Mouse (Mus musculus) midbrain, embryonic 16.5 days (tissue): ENCODE results near the gene Ptprn2. TPM values are rescaled to one million over a fixed set of nuclear protein-coding genes. Genes with fewer than 3 reads are reported as not detected.

Experiments
- ATAC-seq: fragments of 200-750 bp; cut with Nextera tagmentation; 2 replicates; pipeline ENCODE4 v1.8.0; 2017; ENCODE audit warnings: moderate TSS enrichment
- H3K27ac ChIP-seq: fragments of 300-500 bp; sonication (generic); 2 replicates; pipeline ENCODE4 v1.5.1; 2014; ENCODE audit warnings: mild to moderate bottlenecking, low read length, mixed read lengths
- H3K27me3 ChIP-seq: fragments of 300-500 bp; sonication (generic); 2 replicates; pipeline ENCODE4 v1.6.1; 2014; ENCODE audit warnings: low read depth, low read length, mixed read lengths; ENCODE audit not compliant: control insufficient read depth, insufficient read depth
- H3K36me3 ChIP-seq: fragments of 300-500 bp; sonication (generic); 2 replicates; pipeline ENCODE4 v1.6.1; 2014; ENCODE audit warnings: mild to moderate bottlenecking, low read length, moderate library complexity, mixed read lengths; ENCODE audit not compliant: control insufficient read depth, insufficient read depth
- H3K4me1 ChIP-seq: fragments of 300-500 bp; sonication (generic); 2 replicates; pipeline ENCODE4 v1.6.1; 2014; ENCODE audit warnings: mild to moderate bottlenecking, low read length, mixed read lengths; ENCODE audit not compliant: control insufficient read depth, insufficient read depth
- H3K4me2 ChIP-seq: fragments of 300-500 bp; sonication (generic); 2 replicates; pipeline ENCODE4 v1.6.1; 2014; ENCODE audit warnings: mild to moderate bottlenecking, low read length, mixed read lengths
- H3K4me3 ChIP-seq: fragments of 300-500 bp; sonication (generic); 2 replicates; pipeline ENCODE4 v1.5.1; 2014; ENCODE audit warnings: low read depth, mild to moderate bottlenecking, low read length, moderate library complexity, mixed read lengths
- H3K9ac ChIP-seq: fragments of 300-500 bp; sonication (generic); 2 replicates; pipeline ENCODE4 v1.6.1; 2014; ENCODE audit warnings: low read depth, low read length, mixed read lengths
- H3K9me3 ChIP-seq: fragments of 300-500 bp; sonication (generic); replicated peaks from 2 replicates; pipeline ENCODE4 v1.6.1; 2014; ENCODE audit warnings: mild to moderate bottlenecking, low read length, mixed read lengths; ENCODE audit not compliant: control insufficient read depth, poor library complexity, severe bottlenecking
- WGBS: fragments of 180-500 bp; shearing (Covaris S2); extraction: QIAGEN DNeasy Blood & Tissue Kit; methylation state at CpG from one replicate; pipeline ENCODE4 v1.1.7; 2014; 5-methylcytosine and 5-hydroxymethylcytosine counted together
- polyA plus RNA-seq: library from polyadenylated mRNA; unstranded; fragments of >200 nt; fragmentation: Nextera tagmentation; extraction: Ambion mirVana; gene quantifications from 2 replicates; pipeline ENCODE4 v1.2.1, GENCODE M21; 2015

Ptprn2 gene
- polyA plus RNA-seq, 1 experiment from 2014 or later, result 15.6 TPM

- Histone ChIP-seq H3K9ac (no peak overlapping the region), H3K27ac (peak overlapping the region; percentile 24; the same call in 1 of the 2 replicates), H3K36me3 (no peaks in the 10 kb centered on the region), H3K27me3 (no peaks in the 10 kb centered on the region), H3K4me2 (no peak overlapping the region), H3K4me3 (no peak overlapping the region), H3K9me3 (no peaks in the 10 kb centered on the region), H3K4me1 (peaks cover 14% of the 10 kb centered on the region)
- ATAC-seq, result no peak
- 29% methylated on average over 2 of the region's 2 CpGs for WGBS
These were observed 594.2 kb downstream of the Ptprn2 start for GRCm38 (mm10) chr12:117079724-117080123.

GRCm38 (mm10) chr12:117083856-117084701, 598.6 kb downstream of the Ptprn2 start:
- Histone ChIP-seq H3K4me2 (no peak overlapping the region), H3K36me3 (no peaks in the 10 kb centered on the region), H3K27ac (peak overlapping the region; percentile 78), H3K9ac (peak overlapping the region; percentile 22; the same call in 1 of the 2 replicates), H3K27me3 (no peaks in the 10 kb centered on the region), H3K4me1 (peaks cover 27% of the 10 kb centered on the region), H3K4me3 (no peak overlapping the region), H3K9me3 (no peaks in the 10 kb centered on the region)
- 30% methylated on average over 3 of the region's 3 CpGs for WGBS
- ATAC-seq, result peak; percentile 77

GRCm38 (mm10) chr12:117084702-117085409, 599.3 kb downstream of the Ptprn2 start:
- Histone ChIP-seq H3K4me3 (no peak overlapping the region), H3K27me3 (no peaks in the 10 kb centered on the region), H3K27ac (peak overlapping the region; percentile 78), H3K4me1 (peaks cover 27% of the 10 kb centered on the region), H3K9me3 (no peaks in the 10 kb centered on the region), H3K4me2 (no peak overlapping the region), H3K36me3 (no peaks in the 10 kb centered on the region), H3K9ac (0 out of 2 replicates have a peak overlapping the region, but pooled peaks have one; percentile 2)
- WGBS, result 16% methylated on average over 5 of the region's 5 CpGs
- peak; percentile 52 for ATAC-seq

- Histone ChIP-seq H3K27ac (peak overlapping the region; percentile 38; the same call in 1 of the 2 replicates), H3K9me3 (no peaks in the 10 kb centered on the region), H3K4me3 (no peak overlapping the region), H3K4me2 (no peak overlapping the region), H3K9ac (no peak overlapping the region), H3K36me3 (no peaks in the 10 kb centered on the region), H3K27me3 (no peaks in the 10 kb centered on the region), H3K4me1 (peaks cover 27% of the 10 kb centered on the region)
- WGBS, result 42% methylated on average over 1 of the region's 1 CpGs
- ATAC-seq, result no peak
These were observed 600.3 kb downstream of the Ptprn2 start for GRCm38 (mm10) chr12:117085661-117086335.

GRCm38 (mm10) chr12:117092345-117093107, 607.0 kb downstream of the Ptprn2 start:
- Histone ChIP-seq H3K9ac (no peak overlapping the region), H3K4me2 (no peak overlapping the region), H3K27me3 (no peaks in the 10 kb centered on the region), H3K27ac (no peak overlapping the region), H3K9me3 (no peaks in the 10 kb centered on the region), H3K4me1 (no peaks in the 10 kb centered on the region), H3K4me3 (no peak overlapping the region), H3K36me3 (no peaks in the 10 kb centered on the region)
- 92% methylated on average over 4 of the region's 4 CpGs for WGBS
- ATAC-seq, result no peak

GRCm38 (mm10) chr12:117095941-117096340, 610.4 kb downstream of the Ptprn2 start:
- no peak for ATAC-seq
- no peaks in the 10 kb centered on the region for H3K27me3 ChIP-seq
- no peaks in the 10 kb centered on the region for H3K36me3 ChIP-seq
- 73% methylated on average over 6 of the region's 6 CpGs for WGBS
- H3K4me2 ChIP-seq, result no peak overlapping the region
- no peak overlapping the region for H3K27ac ChIP-seq
- no peak overlapping the region for H3K9ac ChIP-seq
- peaks cover 8% of the 10 kb centered on the region for H3K4me1 ChIP-seq
- H3K9me3 ChIP-seq, result no peaks in the 10 kb centered on the region
- no peak overlapping the region for H3K4me3 ChIP-seq

- Histone ChIP-seq H3K9me3 (no peaks in the 10 kb centered on the region), H3K4me2 (no peak overlapping the region), H3K4me1 (peaks cover 8% of the 10 kb centered on the region), H3K36me3 (no peaks in the 10 kb centered on the region), H3K9ac (no peak overlapping the region), H3K27me3 (no peaks in the 10 kb centered on the region), H3K4me3 (no peak overlapping the region), H3K27ac (no peak overlapping the region)
- no peak for ATAC-seq
These were observed 612.8 kb downstream of the Ptprn2 start for GRCm38 (mm10) chr12:117098295-117098694.

- Histone ChIP-seq H3K4me1 (peaks cover 19% of the 10 kb centered on the region), H3K36me3 (no peaks in the 10 kb centered on the region), H3K9ac (no peak overlapping the region), H3K27ac (peak overlapping the region; percentile 78), H3K9me3 (no peaks in the 10 kb centered on the region), H3K27me3 (no peaks in the 10 kb centered on the region), H3K4me2 (peak overlapping the region; percentile 41), H3K4me3 (no peak overlapping the region)
- whole genome bisulfite sequencing, result 18% methylated on average over 4 of the region's 4 CpGs
- ATAC-seq, result peak; percentile 46; the same call in 1 of the 2 replicates
These were observed 621.2 kb downstream of the Ptprn2 start for GRCm38 (mm10) chr12:117106696-117107095.
